8 mouse cellular contexts compared by ENCODE assay signal in the genomic region with DNA sequence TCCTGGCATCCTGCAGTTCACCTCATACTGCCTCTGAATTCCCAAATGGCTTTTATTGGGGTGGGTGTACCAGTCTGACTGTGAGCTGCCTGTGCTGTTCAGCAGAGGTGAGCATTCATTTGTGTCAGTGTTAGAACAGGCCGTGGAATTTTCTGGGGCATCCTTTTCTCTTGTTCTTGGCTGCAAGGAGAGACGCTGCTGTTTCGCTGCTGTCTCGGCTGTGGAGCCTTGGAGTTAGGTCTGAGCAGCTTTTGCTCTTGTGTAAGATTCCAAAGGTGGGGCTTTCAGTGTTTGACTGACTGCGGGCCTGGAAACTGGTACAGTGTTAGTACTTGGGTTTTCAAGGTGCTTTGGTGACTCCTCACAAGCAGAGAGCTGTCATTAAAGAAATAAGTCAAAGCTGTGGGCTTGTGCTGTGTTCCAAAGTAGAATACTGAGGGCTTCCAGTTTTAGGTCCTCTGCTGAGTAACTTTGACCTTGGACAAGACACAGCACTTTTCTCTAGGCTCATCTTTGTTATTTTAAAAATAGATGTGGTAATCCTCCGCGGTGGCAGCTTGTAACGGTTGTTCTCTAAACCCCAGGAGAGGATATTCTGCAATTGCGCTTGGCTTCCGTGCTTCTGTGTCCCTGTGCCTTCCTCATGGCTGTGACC. TPM values are rescaled to one million over a fixed set of nuclear protein-coding genes. Genes with fewer than 3 reads are reported as not detected.
DNase-seq lines count a peak whose midpoint lies in the region; ATAC-seq and TF ChIP-seq lines count a peak whose summit lies in the region.

No protein-coding gene starts in this region.

- ATAC-seq in kidney, embryonic 15.5 days (replicated peaks; ENCODE audit: low FRiP score): no peak
- no peak for ATAC-seq in heart, embryonic 14.5 days (ENCODE audit: insufficient number of reproducible peaks, insufficient read depth, low FRiP score, low read depth)
- ATAC-seq in liver, embryonic 15.5 days (ENCODE audit: insufficient read depth): no peak
- no peak for ATAC-seq in CD4-positive, CD25-positive, alpha-beta regulatory T cell, adult 4 months

- peak overlapping the region; percentile 88 for H3K4me2 ChIP-seq in kidney, embryonic 15.5 days
- H3K4me2 ChIP-seq in heart, embryonic 14.5 days (ENCODE audit: low read length): peak overlapping the region; percentile 88
- H3K4me2 ChIP-seq in liver, embryonic 15.5 days: peak overlapping the region; percentile 99

- no peak for TF ChIP-seq POLR2A in bone marrow macrophage, adult 2 months (IDR thresholded peaks at IDR 0.05; ENCODE audit: borderline replicate concordance, low read depth, low read length)
- TF ChIP-seq POLR2A in thymus, adult 2 months (IDR thresholded peaks at IDR 0.05; ENCODE audit: control insufficient read depth, extremely low read depth, insufficient read depth, low read length, poor library complexity): no peak

- H3K4me1 ChIP-seq in kidney, embryonic 15.5 days: peaks cover 38% of the 10 kb centered on the region
- H3K4me1 ChIP-seq in bone marrow macrophage, adult 2 months (ENCODE audit: control insufficient read depth, insufficient read depth, low read length): peaks cover 24% of the 10 kb centered on the region
- peaks cover 12 to 47% of the 10 kb centered on the region in 2 experiments for H3K4me1 ChIP-seq in heart, embryonic 14.5 days (ENCODE audit: control insufficient read depth in 2 of 2, insufficient read depth in 2 of 2, low read length in 2 of 2)
- H3K4me1 ChIP-seq in liver, embryonic 15.5 days (replicated peaks): peaks cover 58% of the 10 kb centered on the region
- peaks cover 18% of the 10 kb centered on the region for H3K4me1 ChIP-seq in thymus, adult 2 months (replicated peaks; ENCODE audit: control insufficient read depth, insufficient read depth, low read length)

- no peak for TF ChIP-seq CTCF in bone marrow macrophage, adult 2 months (IDR thresholded peaks at IDR 0.05; ENCODE audit: low read depth, low read length)
- no peak for TF ChIP-seq CTCF in thymus, adult 2 months (IDR thresholded peaks at IDR 0.05; ENCODE audit: borderline replicate concordance, control insufficient read depth, extremely low read depth, insufficient read depth, low read length, poor library complexity)

- 69% methylated on average over 10 of the region's 10 CpGs for WGBS in kidney, embryonic 15.5 days
- WGBS in heart, embryonic 14.5 days: 45% methylated on average over 10 of the region's 10 CpGs
- WGBS in liver, embryonic 15.5 days (ENCODE audit: insufficient replicate concordance): 26% methylated on average over 10 of the region's 10 CpGs
- WGBS in thymus, adult 2 months: 2% methylated on average over 10 of the region's 10 CpGs

- H3K4me3 ChIP-seq in kidney, embryonic 15.5 days (replicated peaks): 0 out of 2 replicates have a peak overlapping the region, but pooled peaks have one; percentile 10
- H3K4me3 ChIP-seq in bone marrow macrophage, adult 2 months (ENCODE audit: insufficient read depth, low read length): peak overlapping the region; percentile 47
- peak overlapping the region in 1 of 2 experiments; percentile 3; a peak in 1 of 4 replicates for H3K4me3 ChIP-seq in heart, embryonic 14.5 days (ENCODE audit: control insufficient read depth in 1 of 2, insufficient read depth in 1 of 2, low read depth in 1 of 2, low read length in 2 of 2)
- H3K4me3 ChIP-seq in liver, embryonic 15.5 days (replicated peaks): peak overlapping the region; percentile 22
- peak overlapping the region; percentile 49 for H3K4me3 ChIP-seq in thymus, adult 2 months (ENCODE audit: control insufficient read depth, insufficient read depth, low read length)

- H3K27me3 ChIP-seq in kidney, embryonic 15.5 days: no peaks in the 10 kb centered on the region
- H3K27me3 ChIP-seq in heart, embryonic 14.5 days (ENCODE audit: control insufficient read depth, insufficient read depth, low read length): no peaks in the 10 kb centered on the region
- peaks cover 11% of the 10 kb centered on the region; the same call in 1 of the 2 replicates for H3K27me3 ChIP-seq in liver, embryonic 15.5 days
- no peaks in the 10 kb centered on the region for H3K27me3 ChIP-seq in thymus, adult 2 months (ENCODE audit: control insufficient read depth, insufficient read depth, low read length)

- H3K36me3 ChIP-seq in kidney, embryonic 15.5 days: peaks cover 9% of the 10 kb centered on the region; the same call in 1 of the 2 replicates
- H3K36me3 ChIP-seq in heart, embryonic 14.5 days (ENCODE audit: control insufficient read depth, insufficient read depth, low read length): no peaks in the 10 kb centered on the region
- H3K36me3 ChIP-seq in liver, embryonic 15.5 days (replicated peaks): no peaks in the 10 kb centered on the region
- H3K36me3 ChIP-seq in thymus, adult 2 months (ENCODE audit: control insufficient read depth, insufficient read depth, low read length): peaks cover 5% of the 10 kb centered on the region; the same call in 1 of the 2 replicates

- H3K9me3 ChIP-seq in kidney, embryonic 15.5 days (replicated peaks): no peaks in the 10 kb centered on the region
- no peaks in the 10 kb centered on the region for H3K9me3 ChIP-seq in heart, embryonic 14.5 days (ENCODE audit: control insufficient read depth, low read length)
- H3K9me3 ChIP-seq in liver, embryonic 15.5 days (replicated peaks): no peaks in the 10 kb centered on the region

- H3K27ac ChIP-seq in kidney, embryonic 15.5 days: 0 out of 2 replicates have a peak overlapping the region, but pooled peaks have one; percentile 3
- peak overlapping the region; percentile 92 for H3K27ac ChIP-seq in bone marrow macrophage, adult 2 months (ENCODE audit: insufficient read depth, low read depth, low read length)
- H3K27ac ChIP-seq in heart, embryonic 14.5 days (replicated peaks in 1 of 2; ENCODE audit: control insufficient read depth in 1 of 2, insufficient read depth in 1 of 2, low read depth in 2 of 2, low read length in 2 of 2): peak overlapping the region; percentile 7 to 35; a peak in 3 of 4 replicates
- peak overlapping the region; percentile 53 for H3K27ac ChIP-seq in liver, embryonic 15.5 days (replicated peaks)
- peak overlapping the region; percentile 90 for H3K27ac ChIP-seq in thymus, adult 2 months (ENCODE audit: control insufficient read depth, insufficient read depth, low read length)

- H3K9ac ChIP-seq in kidney, embryonic 15.5 days: no peak overlapping the region
- H3K9ac ChIP-seq in heart, embryonic 14.5 days (ENCODE audit: low read length): peak overlapping the region; percentile 52
- H3K9ac ChIP-seq in liver, embryonic 15.5 days: no peak overlapping the region

- no peak for DNase-seq in kidney, postnatal 4 days
- DNase-seq in thymus, adult 2 months: peak; percentile 49
- DNase-seq in urinary bladder, postnatal 10 days (ENCODE audit: low spot score): no peak

RNA-seq across cellular contexts. Expression of a gene that starts 3.7 kb away (rescaled TPM):
- polyA plus RNA-seq in kidney, embryonic 15.5 days (2015; fragmentation: Nextera tagmentation; extraction: Ambion mirVana): 25.2 and 28.6 TPM in 2 replicates
- 88.8 and 97.7 TPM in 2 replicates for polyA plus RNA-seq in bone marrow macrophage, adult 2 months (2012; ENCODE audit: insufficient read depth, insufficient read length, missing spikeins)
- 29.7 and 33.8 TPM in 2 replicates for polyA plus RNA-seq in heart, embryonic 14.5 days (2014; fragmentation: Nextera tagmentation; extraction: Ambion mirVana)
- 6.6 and 8.6 TPM in 2 replicates for polyA plus RNA-seq in liver, embryonic 15.5 days (2015; fragmentation: Nextera tagmentation; extraction: Ambion mirVana)
- 946 and 968 TPM in 2 replicates for polyA plus RNA-seq in thymus, adult 2 months (2012; rRNA removed)
- polyA plus RNA-seq in CD4-positive, CD25-positive, alpha-beta regulatory T cell, adult 4 months (2017; shearing (Covaris generic)): 10 to 100 TPM; 27.5 to 43.5 TPM

RNA-seq across cellular contexts. Expression of a gene that starts 17.7 kb away (rescaled TPM):
- polyA plus RNA-seq in kidney, embryonic 15.5 days (2015; fragmentation: Nextera tagmentation; extraction: Ambion mirVana): 6.7 and 7.0 TPM in 2 replicates
- polyA plus RNA-seq in bone marrow macrophage, adult 2 months (2012; ENCODE audit: insufficient read depth, insufficient read length, missing spikeins): 4.8 and 5.7 TPM in 2 replicates
- 3.0 and 3.4 TPM in 2 replicates for polyA plus RNA-seq in heart, embryonic 14.5 days (2014; fragmentation: Nextera tagmentation; extraction: Ambion mirVana)
- polyA plus RNA-seq in liver, embryonic 15.5 days (2015; fragmentation: Nextera tagmentation; extraction: Ambion mirVana): 1.6 and 1.7 TPM in 2 replicates
- polyA plus RNA-seq in thymus, adult 2 months (2012; rRNA removed): 9.0 and 10.1 TPM in 2 replicates
- 1 to 10 TPM; 4.3 to 6.5 TPM for polyA plus RNA-seq in CD4-positive, CD25-positive, alpha-beta regulatory T cell, adult 4 months (2017; shearing (Covaris generic))

Comparison
In these comparisons a context has a peak if more than half of its experiments do, and no peak if none do; other contexts are left out.
1. H3K27ac ChIP-seq: peak in every context shown above with its lines; median percentile 92 in bone marrow macrophage, adult 2 months; 90 in thymus, adult 2 months; 53 in liver, embryonic 15.5 days; 21 in heart, embryonic 14.5 days; 3 in kidney, embryonic 15.5 days.